Comparison of ENCODE assay signal across 1 mouse cellular context in the genomic region with DNA sequence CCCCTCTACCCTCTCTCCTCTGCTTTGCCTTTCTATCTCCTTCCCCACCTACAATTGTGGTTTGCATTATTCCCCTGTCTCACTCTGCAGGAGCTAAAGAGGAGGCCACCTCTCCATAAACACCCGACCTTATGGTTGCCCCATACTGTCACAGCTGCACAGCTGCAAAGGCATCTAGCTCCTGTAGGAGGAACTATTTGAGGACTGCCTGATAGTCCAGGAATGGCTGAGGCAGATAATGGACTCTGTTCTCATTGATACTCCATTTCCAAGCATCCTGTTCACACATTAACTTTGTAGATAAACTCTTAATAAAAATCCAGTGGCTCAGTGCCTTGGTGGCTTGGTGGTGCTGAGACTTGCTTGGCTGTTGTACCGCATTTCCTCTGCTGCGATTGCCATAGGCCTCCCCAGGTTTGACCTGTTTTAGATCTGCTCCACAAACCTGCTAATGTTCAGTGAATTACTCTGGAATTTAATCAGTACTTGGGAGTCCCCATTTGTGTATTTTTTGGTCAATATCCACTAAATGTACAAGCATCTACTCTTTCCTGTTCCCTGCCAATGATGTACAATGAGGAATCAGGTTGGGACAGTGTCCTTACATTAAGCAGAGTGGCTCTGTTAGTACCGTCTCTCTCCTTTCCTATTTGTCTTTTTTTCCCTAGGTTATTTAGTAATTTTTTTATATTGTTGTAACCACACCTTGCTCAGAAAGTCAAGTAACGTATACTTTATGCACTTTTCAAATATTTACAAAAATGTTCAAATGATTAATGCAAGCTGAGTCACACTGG.
TF ChIP-seq lines count a peak whose summit lies in the region.

No protein-coding gene starts in this region.

TF ChIP-seq in MEL, 35 proteins besides CTCF, POLR2A, EP300 and RAD21 (continued from another document):
- no peak for TF ChIP-seq USF2 (IDR thresholded peaks at IDR 0.05; ENCODE audit: borderline replicate concordance in 1 of 2, insufficient read depth in 1 of 2, low read depth in 1 of 2, low read length in 2 of 2)
- no peak for TF ChIP-seq ELF1 (IDR thresholded peaks at IDR 0.05; ENCODE audit: low read depth, low read length)
- no peak for TF ChIP-seq GABPA (IDR thresholded peaks at IDR 0.05; ENCODE audit: low read depth, low read length)
- no peak for TF ChIP-seq ZC3H11A (IDR thresholded peaks at IDR 0.05; ENCODE audit: low read depth, low read length)
- no peak for TF ChIP-seq JUND (IDR thresholded peaks at IDR 0.05; ENCODE audit: low read depth, low read length)
- TF ChIP-seq TBP (IDR thresholded peaks at IDR 0.05; ENCODE audit: low read depth, low read length), result peak; percentile 57
- no peak for TF ChIP-seq ZMIZ1 (IDR thresholded peaks at IDR 0.05; ENCODE audit: low read depth, low read length)
- peak; percentile 99 for TF ChIP-seq GATA1 (IDR thresholded peaks at IDR 0.05; ENCODE audit: low read depth, low read length)
- TF ChIP-seq KAT2A (conservative IDR thresholded peaks at IDR 0.05; ENCODE audit: low read depth, low read length), result no peak; the same call in 1 of the 2 replicates
- TF ChIP-seq MAFK (IDR thresholded peaks at IDR 0.05; ENCODE audit: borderline replicate concordance, low read depth, low read length), result peak; percentile 41; the same call in 1 of the 2 replicates
- TF ChIP-seq SIN3A (IDR thresholded peaks at IDR 0.05; ENCODE audit: low read length), result peak; percentile 48; the same call in 1 of the 2 replicates
- peak; percentile 4; the same call in 1 of the 2 replicates for TF ChIP-seq MXI1 (IDR thresholded peaks at IDR 0.05; ENCODE audit: low read depth, low read length)
- no peak for TF ChIP-seq USF1 (IDR thresholded peaks at IDR 0.05; ENCODE audit: low read depth, low read length)
- TF ChIP-seq CHD1 (IDR thresholded peaks at IDR 0.05; ENCODE audit: low read depth, low read length), result no peak
- no peak for TF ChIP-seq POLR2AphosphoS2 (IDR thresholded peaks at IDR 0.05; ENCODE audit: low read length)
- TF ChIP-seq NELFE (IDR thresholded peaks at IDR 0.05; ENCODE audit: low read depth, low read length), result no peak
- TF ChIP-seq TCF12 (IDR thresholded peaks at IDR 0.05; ENCODE audit: low read depth, low read length), result peak; percentile 100
- TF ChIP-seq NRF1 (IDR thresholded peaks at IDR 0.05; ENCODE audit: insufficient read depth, low read depth, low read length, poor library complexity, severe bottlenecking), result no peak
